Comparison of ENCODE assay signal across 8 mouse cellular contexts in genomic region chr9:65140936-65141305, GRCm38 (mm10). TPM values are rescaled to one million over a fixed set of nuclear protein-coding genes. Genes with fewer than 3 reads are reported as not detected.
A peak's percentile ranks its signal among the peaks of the same experiment; 100 is the strongest.
DNase-seq lines count a peak whose midpoint lies in the region; ATAC-seq and TF ChIP-seq lines count a peak whose summit lies in the region.

Gene Igdcc3 (plus strand): TSS chr9:65141189.

- no peaks in the 10 kb centered on the region for H3K79me2 ChIP-seq in myocyte (ENCODE audit: control insufficient read depth, insufficient read depth)

- DNase-seq in urinary bladder, postnatal 14 days (ENCODE audit: low spot score): peak; percentile 39
- DNase-seq in urinary bladder, postnatal 10 days (ENCODE audit: low spot score): no peak
- DNase-seq in heart, postnatal 0 days (ENCODE audit: low spot score): no peak
- peak; percentile 32 for DNase-seq in limb, embryonic 14.5 days (ENCODE audit: low spot score)
- DNase-seq in thymus, adult 18-20 months: no peak

- no peak within 1 kb of the TSS for H3K27ac ChIP-seq in heart, postnatal 0 days (ENCODE audit: low read depth)
- no peak within 1 kb of the TSS; the same call in 1 of the 2 replicates for H3K27ac ChIP-seq in limb, embryonic 14.5 days (replicated peaks; ENCODE audit: low read depth, low read length)

- whole genome bisulfite sequencing in heart, postnatal 0 days: 1% methylated on average over 29 of the region's 48 CpGs
- WGBS in limb, embryonic 14.5 days: 1% methylated on average over 17 of the region's 48 CpGs

- peak within 1 kb of the TSS; percentile 98 for H3K4me2 ChIP-seq in heart, postnatal 0 days (ENCODE audit: low read depth, low read length)
- peak within 1 kb of the TSS; percentile 96 for H3K4me2 ChIP-seq in limb, embryonic 14.5 days (replicated peaks; ENCODE audit: low read depth, low read length, severe bottlenecking)
- H3K4me2 ChIP-seq in myocyte (ENCODE audit: low read depth): peak within 1 kb of the TSS; percentile 83

- no peak for TF ChIP-seq CTCF in heart, postnatal 0 days (IDR thresholded peaks at IDR 0.05; ENCODE audit: low read depth)

- H3K27me3 ChIP-seq in erythroblast, embryonic 14.5 days (ENCODE audit: control insufficient read depth): peaks cover 74% of the 10 kb centered on the region
- peaks cover 43% of the 10 kb centered on the region for H3K27me3 ChIP-seq in heart, postnatal 0 days (ENCODE audit: control insufficient read depth, insufficient read depth, low read length)
- H3K27me3 ChIP-seq in limb, embryonic 14.5 days (ENCODE audit: control insufficient read depth, insufficient read depth, low read length): peaks cover 42% of the 10 kb centered on the region
- peaks cover 62% of the 10 kb centered on the region for H3K27me3 ChIP-seq in myocyte (ENCODE audit: control insufficient read depth, insufficient read depth, insufficient read length)

- H3K36me3 ChIP-seq in erythroblast, embryonic 14.5 days (ENCODE audit: control insufficient read depth): no peaks in the 10 kb centered on the region
- no peaks in the 10 kb centered on the region for H3K36me3 ChIP-seq in heart, postnatal 0 days (replicated peaks; ENCODE audit: control insufficient read depth, insufficient read depth, low read length)
- H3K36me3 ChIP-seq in limb, embryonic 14.5 days (ENCODE audit: control insufficient read depth, insufficient read depth, low read length): no peaks in the 10 kb centered on the region
- H3K36me3 ChIP-seq in myocyte (ENCODE audit: control insufficient read depth, insufficient read depth): no peaks in the 10 kb centered on the region

- peaks cover 4% of the 10 kb centered on the region; the same call in 1 of the 2 replicates for H3K9me3 ChIP-seq in erythroblast, embryonic 14.5 days (ENCODE audit: control insufficient read depth, low read length)
- no peaks in the 10 kb centered on the region for H3K9me3 ChIP-seq in heart, postnatal 0 days (replicated peaks; ENCODE audit: control insufficient read depth, low read length)
- H3K9me3 ChIP-seq in limb, embryonic 14.5 days (ENCODE audit: control insufficient read depth, low read length): no peaks in the 10 kb centered on the region

- no peaks in the 10 kb centered on the region; the same call in 1 of the 2 replicates for H3K4me1 ChIP-seq in erythroblast, embryonic 14.5 days (ENCODE audit: control insufficient read depth)
- no peaks in the 10 kb centered on the region for H3K4me1 ChIP-seq in heart, postnatal 0 days (ENCODE audit: control insufficient read depth, insufficient read depth)
- H3K4me1 ChIP-seq in limb, embryonic 14.5 days (ENCODE audit: control insufficient read depth, insufficient read depth, low read length): peaks cover 11% of the 10 kb centered on the region

- TF ChIP-seq EP300 in heart, postnatal 0 days (IDR thresholded peaks at IDR 0.05; ENCODE audit: low read depth): no peak

- peak within 1 kb of the TSS; percentile 47 for H3K9ac ChIP-seq in heart, postnatal 0 days (replicated peaks; ENCODE audit: low read depth, low read length)
- peak within 1 kb of the TSS; percentile 70 for H3K9ac ChIP-seq in limb, embryonic 14.5 days (ENCODE audit: low read depth, low read length, severe bottlenecking)

- no peak for ATAC-seq in erythroblast, adult 5-6 weeks (replicated peaks; ENCODE audit: low FRiP score, poor library complexity, severe bottlenecking)
- ATAC-seq in heart, postnatal 0 days (ENCODE audit: insufficient read depth, low read depth): peak; percentile 46
- peak; percentile 64 for ATAC-seq in limb, embryonic 14.5 days (ENCODE audit: low FRiP score, low read depth)

- H3ac ChIP-seq in myocyte (ENCODE audit: control insufficient read depth, insufficient read length): peak within 1 kb of the TSS; percentile 72

- peak within 1 kb of the TSS; percentile 28 for H3K4me3 ChIP-seq in erythroblast, embryonic 14.5 days (replicated peaks)
- H3K4me3 ChIP-seq in heart, postnatal 0 days (ENCODE audit: low read depth, low read length): peak within 1 kb of the TSS; percentile 69
- H3K4me3 ChIP-seq in limb, embryonic 14.5 days (replicated peaks; ENCODE audit: low read length): peak within 1 kb of the TSS; percentile 67
- no peak within 1 kb of the TSS for H3K4me3 ChIP-seq in myocyte

- 0 out of 2 replicates have a peak, but pooled peaks have one; percentile 14 for TF ChIP-seq POLR2A in limb, embryonic 14.5 days (IDR thresholded peaks at IDR 0.05; ENCODE audit: borderline replicate concordance, extremely low read depth, insufficient read depth, insufficient read length)
- TF ChIP-seq POLR2A in myocyte (IDR thresholded peaks at IDR 0.05; ENCODE audit: insufficient read length, low read depth): no peak

TF ChIP-seq in myocyte, 11 proteins besides CTCF, POLR2A, EP300 and RAD21:
- TF ChIP-seq MYOD1 (IDR thresholded peaks at IDR 0.05; ENCODE audit: control insufficient read depth in 1 of 3, insufficient read length in 2 of 3, low read depth in 2 of 3) (no peak), REST (IDR thresholded peaks at IDR 0.05; ENCODE audit: insufficient read depth, insufficient read length) (no peak), TCF3 (IDR thresholded peaks at IDR 0.05; ENCODE audit: insufficient read length, low read depth) (no peak), SRF (IDR thresholded peaks at IDR 0.05; ENCODE audit: control insufficient read depth, insufficient read length, low read depth) (no peak), TCF12 (IDR thresholded peaks at IDR 0.05; ENCODE audit: insufficient read depth, poor library complexity, severe bottlenecking) (no peak), POLR2AphosphoS2 (IDR thresholded peaks at IDR 0.05; ENCODE audit: insufficient read length, low read depth) (no peak), MAX (IDR thresholded peaks at IDR 0.05; ENCODE audit: low read depth) (no peak), USF1 (IDR thresholded peaks at IDR 0.05; ENCODE audit: low read depth) (no peak), MYOG (IDR thresholded peaks at IDR 0.05; ENCODE audit: control insufficient read depth in 1 of 3, insufficient read depth in 1 of 3, insufficient read length in 2 of 3, low read depth in 2 of 3) (no peak), CEBPB (IDR thresholded peaks at IDR 0.05; ENCODE audit: insufficient read depth, poor library complexity, severe bottlenecking) (no peak), E2F4 (IDR thresholded peaks at IDR 0.05; ENCODE audit: insufficient read depth) (no peak)

RNA-seq across cellular contexts. Expression of gene Igdcc3, which starts in this region (rescaled TPM):
- not detected in 2 replicates for polyA plus RNA-seq in erythroblast, embryonic 14.5 days (2012)
- not detected in 2 replicates for total RNA-seq in erythroblast, adult 5-6 weeks (2015; ENCODE audit: low replicate concordance)
- total RNA-seq in erythroblast, adult 5-6 weeks (2017; ENCODE audit: low replicate concordance): not detected in 2 replicates
- total RNA-seq in heart, postnatal 0 days (2014; rRNA removed; ENCODE audit: low replicate concordance): not detected in 2 replicates
- 0.11 and 0.15 TPM in 2 replicates for polyA plus RNA-seq in heart, postnatal 0 days (2015; fragmentation: Nextera tagmentation; extraction: Ambion mirVana)
- polyA plus RNA-seq in limb, embryonic 14.5 days (2012; rRNA removed): 1.2 and 1.4 TPM in 2 replicates
- 1.0 and 1.1 TPM in 2 replicates for polyA plus RNA-seq in limb, embryonic 14.5 days (2014; fragmentation: Nextera tagmentation; extraction: Ambion mirVana)
- not detected for polyA plus RNA-seq in myocyte (2012; fragmentation: generic; extraction: Trizol)

Comparison
In these comparisons a context has a peak if more than half of its experiments do, and no peak if none do; other contexts are left out.
1. DNase-seq: peak in urinary bladder, postnatal 14 days (single experiment) and limb, embryonic 14.5 days (single experiment); none in urinary bladder, postnatal 10 days (single experiment), heart, postnatal 0 days (single experiment) and thymus, adult 18-20 months (0 of 2).
2. Peak in ATAC-seq, H3K4me3 ChIP-seq, H3K9ac ChIP-seq and H3K4me2 ChIP-seq in heart, postnatal 0 days; RNA of the gene not detected or under 1 TPM.
3. Peak in every context shown above with its lines, with median percentiles within 50 percentile points of each other: H3K4me2 ChIP-seq.